Mouse (Mus musculus) lung, embryonic 14.5 days (tissue): ENCODE measurements around the gene Ephb1. TPM values are rescaled to one million over a fixed set of nuclear protein-coding genes. Genes with fewer than 3 reads are reported as not detected.

Experiments used
- ATAC-seq: fragments of 200-750 bp; cut with Nextera tagmentation; 2 replicates; pipeline ENCODE4 v1.8.0; 2017; ENCODE audit warnings: mild to moderate bottlenecking, moderate TSS enrichment, moderate library complexity; ENCODE audit not compliant: insufficient read depth
- DNase-seq: peaks from one replicate; pipeline ENCODE4 v3.0.0-alpha.2; 2015
- H3K27ac ChIP-seq: fragments of 300-500 bp; sonication (generic); 2 replicates; pipeline ENCODE4 v1.5.1; 2014; ENCODE audit warnings: low read depth, mild to moderate bottlenecking, moderate library complexity
- H3K27me3 ChIP-seq: fragments of 300-500 bp; sonication (generic); 2 replicates; pipeline ENCODE4 v1.6.1; 2014; ENCODE audit warnings: low read length, control low read depth; ENCODE audit not compliant: insufficient read depth
- H3K36me3 ChIP-seq: fragments of 300-500 bp; sonication (generic); 2 replicates; pipeline ENCODE4 v1.6.1; 2014; ENCODE audit warnings: control low read depth; ENCODE audit not compliant: insufficient read depth
- H3K4me1 ChIP-seq: fragments of 300-500 bp; sonication (generic); 2 replicates; pipeline ENCODE4 v1.6.1; 2014; ENCODE audit warnings: antibody characterized with exemption, control low read depth; ENCODE audit not compliant: insufficient read depth
- H3K4me2 ChIP-seq: fragments of 300-500 bp; sonication (generic); 2 replicates; pipeline ENCODE4 v1.6.1; 2014; ENCODE audit warnings: mild to moderate bottlenecking
- H3K4me3 ChIP-seq: fragments of 300-500 bp; sonication (generic); 2 replicates; pipeline ENCODE4 v1.5.1; 2014; ENCODE audit warnings: low read depth, low read length
- H3K9ac ChIP-seq: fragments of 300-500 bp; sonication (generic); 2 replicates; pipeline ENCODE4 v1.6.1; 2014
- H3K9me3 ChIP-seq: fragments of 300-500 bp; sonication (generic); 2 replicates; pipeline ENCODE4 v1.6.1; 2016; ENCODE audit warnings: low read depth, low read length, control low read depth
- CTCF ChIP-seq: IDR thresholded peaks from 2 replicates; pipeline ENCODE4 v1.5.1; 2016; ENCODE audit warnings: antibody characterized with exemption, low read depth
- whole genome bisulfite sequencing: fragments of 180-500 bp; shearing (Covaris S2); extraction: QIAGEN DNeasy Blood & Tissue Kit; methylation state at CpG from one replicate; pipeline ENCODE4 v1.1.7; 2014; 5-methylcytosine and 5-hydroxymethylcytosine counted together
- polyA plus RNA-seq: library from polyadenylated mRNA; unstranded; fragments of >200 nt; fragmentation: Nextera tagmentation; extraction: Ambion mirVana; gene quantifications from 2 replicates; pipeline ENCODE4 v1.2.1, GENCODE M21; 2014

Gene Ephb1
- polyA plus RNA-seq, 1 experiment from 2014 or later: 1.6 TPM

DNA sequence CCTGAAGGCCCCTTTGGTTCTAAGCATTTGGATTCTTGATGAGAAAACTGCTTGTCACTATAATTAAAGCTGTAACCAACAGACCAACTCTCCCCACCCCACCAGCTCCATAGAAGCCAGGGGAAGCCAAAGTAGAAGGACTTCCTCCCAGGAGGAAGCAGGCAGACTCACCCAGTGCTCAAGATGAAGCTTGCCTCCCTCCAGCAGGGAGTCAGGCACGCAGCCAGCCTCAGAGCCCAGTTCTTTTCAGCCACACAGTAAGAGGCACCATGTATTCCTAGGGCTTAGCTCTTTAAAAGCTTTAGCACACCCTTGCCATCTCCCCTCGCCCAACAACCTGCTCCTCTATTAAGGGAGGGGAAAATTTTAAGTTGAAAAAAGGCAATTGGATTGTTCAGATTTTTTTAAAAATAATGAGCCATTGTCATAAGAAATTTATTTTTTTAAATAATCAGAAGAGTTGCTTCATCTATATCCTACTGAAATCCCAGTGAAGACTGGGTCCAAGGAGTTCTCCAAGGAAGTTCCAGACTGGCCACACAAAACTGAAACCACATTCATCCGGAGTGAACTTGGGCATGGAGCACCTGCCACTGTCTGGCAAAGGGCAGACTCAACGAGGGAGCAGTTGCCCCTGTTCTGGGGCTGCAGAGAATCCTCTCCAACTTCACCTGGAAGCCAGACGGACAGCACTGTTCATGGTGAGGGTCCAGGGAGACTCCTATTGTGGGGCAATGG, 81.6 kb downstream of the Ephb1 start:
- no peak for ATAC-seq
- no peaks in the 10 kb centered on the region for H3K9me3 ChIP-seq

DNA sequence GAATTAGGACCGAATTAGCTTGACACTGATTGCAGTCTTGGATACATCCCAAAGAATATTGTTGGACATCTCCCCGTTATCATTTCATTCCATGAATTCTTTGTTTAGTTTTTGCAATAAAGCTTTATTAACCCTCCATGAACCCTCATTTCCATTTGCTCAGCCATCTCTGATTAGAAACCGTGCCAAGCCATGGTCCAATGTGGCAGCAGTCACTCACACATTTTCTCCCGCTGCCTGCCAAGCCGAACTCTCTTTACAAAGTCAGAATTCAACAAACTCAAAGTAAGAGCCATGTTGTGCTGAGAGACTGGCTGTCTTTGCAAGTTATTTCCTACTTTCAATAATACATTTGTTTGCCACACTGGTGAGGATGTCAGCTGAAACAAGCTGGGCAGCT, 84.0 kb downstream of the Ephb1 start:
- Histone ChIP-seq H3K4me3 (no peak overlapping the region), H3K36me3 (no peaks in the 10 kb centered on the region), H3K9ac (no peak overlapping the region), H3K4me1 (no peaks in the 10 kb centered on the region; the same call in 1 of the 2 replicates), H3K9me3 (no peaks in the 10 kb centered on the region), H3K4me2 (no peak overlapping the region), H3K27me3 (0 out of 2 replicates have a peak, but pooled peaks cover 3% of the 10 kb centered on the region), H3K27ac (no peak overlapping the region)
- ATAC-seq (no peak), DNase-seq (peak; percentile 15)
- no peak for TF ChIP-seq CTCF
- 39% methylated on average over 5 of the region's 5 CpGs for WGBS

More for the DNA sequence above, 81.6 kb downstream of the Ephb1 start:
- 0 out of 2 replicates have a peak, but pooled peaks cover 2% of the 10 kb centered on the region for H3K27me3 ChIP-seq
- H3K4me2 ChIP-seq: no peak overlapping the region
- H3K9ac ChIP-seq: no peak overlapping the region
- no peak for TF ChIP-seq CTCF
- WGBS: 55% methylated on average over 5 of the region's 5 CpGs
- H3K4me1 ChIP-seq: no peaks in the 10 kb centered on the region; the same call in 1 of the 2 replicates
- no peak overlapping the region for H3K4me3 ChIP-seq
- H3K36me3 ChIP-seq: no peaks in the 10 kb centered on the region
- no peak overlapping the region for H3K27ac ChIP-seq
- no peak for DNase-seq

- H3K9ac ChIP-seq: peak overlapping the region; percentile 40
- no peaks in the 10 kb centered on the region; the same call in 1 of the 2 replicates for H3K4me1 ChIP-seq
- no peak overlapping the region for H3K27ac ChIP-seq
- H3K9me3 ChIP-seq: no peaks in the 10 kb centered on the region
- H3K27me3 ChIP-seq: peaks cover 9% of the 10 kb centered on the region; the same call in 1 of the 2 replicates
- peak; percentile 73 for DNase-seq
- H3K36me3 ChIP-seq: no peaks in the 10 kb centered on the region
- H3K4me2 ChIP-seq: peak overlapping the region; percentile 65
- TF ChIP-seq CTCF: peak; percentile 34; the same call in 1 of the 2 replicates
- ATAC-seq: 0 out of 2 replicates have a peak, but pooled peaks have one; percentile 49
- H3K4me3 ChIP-seq: peak overlapping the region; percentile 28
- under 1% methylated on average over 18 of the region's 18 CpGs for WGBS
These were observed 87.0 kb downstream of the Ephb1 start for GRCm38 (mm10) chr9:102267311-102268027.

GRCm38 (mm10) chr9:102263760-102264159, 90.7 kb downstream of the Ephb1 start:
- no peaks in the 10 kb centered on the region for H3K36me3 ChIP-seq
- no peaks in the 10 kb centered on the region for H3K9me3 ChIP-seq
- H3K27ac ChIP-seq: no peak overlapping the region
- H3K9ac ChIP-seq: no peak overlapping the region
- DNase-seq (no peak), ATAC-seq (no peak)
- WGBS: 64% methylated on average over 7 of the region's 7 CpGs
- H3K27me3 ChIP-seq: peaks cover 18% of the 10 kb centered on the region; the same call in 1 of the 2 replicates
- H3K4me2 ChIP-seq: no peak overlapping the region
- H3K4me3 ChIP-seq: no peak overlapping the region
- H3K4me1 ChIP-seq: no peaks in the 10 kb centered on the region; the same call in 1 of the 2 replicates
- 0 out of 2 replicates have a peak, but pooled peaks have one; percentile 18 for TF ChIP-seq CTCF

GRCm38 (mm10) chr9:102262100-102262501, 92.4 kb downstream of the Ephb1 start:
- Histone ChIP-seq H3K9ac (no peak overlapping the region), H3K27ac (no peak overlapping the region), H3K27me3 (peaks cover 15% of the 10 kb centered on the region; the same call in 1 of the 2 replicates), H3K4me1 (no peaks in the 10 kb centered on the region), H3K9me3 (no peaks in the 10 kb centered on the region), H3K36me3 (no peaks in the 10 kb centered on the region), H3K4me3 (no peak overlapping the region), H3K4me2 (no peak overlapping the region)
- ATAC-seq: no peak
- 7% methylated on average over 4 of the region's 4 CpGs for WGBS
- no peak for TF ChIP-seq CTCF
- DNase-seq: no peak

- ATAC-seq: no peak
These were observed 93.0 kb downstream of the Ephb1 start for GRCm38 (mm10) chr9:102261511-102261910.

GRCm38 (mm10) chr9:102256407-102256806, 98.1 kb downstream of the Ephb1 start:
- Histone ChIP-seq H3K4me3 (no peak overlapping the region), H3K4me1 (no peaks in the 10 kb centered on the region), H3K27ac (no peak overlapping the region), H3K36me3 (no peaks in the 10 kb centered on the region), H3K9me3 (no peaks in the 10 kb centered on the region), H3K9ac (no peak overlapping the region), H3K4me2 (no peak overlapping the region), H3K27me3 (0 out of 2 replicates have a peak, but pooled peaks cover 3% of the 10 kb centered on the region)
- WGBS: 87% methylated on average over 5 of the region's 5 CpGs
- TF ChIP-seq CTCF: no peak
- DNase-seq (no peak), ATAC-seq (no peak)

More at GRCm38 (mm10) chr9:102261511-102261910, 93.0 kb downstream of the Ephb1 start:
- H3K27me3 ChIP-seq: peaks cover 15% of the 10 kb centered on the region; the same call in 1 of the 2 replicates
- no peaks in the 10 kb centered on the region for H3K9me3 ChIP-seq
- H3K4me1 ChIP-seq: no peaks in the 10 kb centered on the region
- no peak for TF ChIP-seq CTCF
- no peak overlapping the region for H3K27ac ChIP-seq
- 5% methylated on average over 9 of the region's 9 CpGs for WGBS
- H3K36me3 ChIP-seq: no peaks in the 10 kb centered on the region
- no peak for DNase-seq
- H3K4me3 ChIP-seq: no peak overlapping the region
- no peak overlapping the region for H3K4me2 ChIP-seq
- no peak overlapping the region for H3K9ac ChIP-seq
